Comparison of ENCODE assay signal across 12 mouse cellular contexts in genomic region chr2:181677755-181678098, GRCm38 (mm10). TPM values are rescaled to one million over a fixed set of nuclear protein-coding genes. Genes with fewer than 3 reads are reported as not detected.
A peak's percentile ranks its signal among the peaks of the same experiment; 100 is the strongest.
DNase-seq lines count a peak whose midpoint lies in the region; ATAC-seq and TF ChIP-seq lines count a peak whose summit lies in the region.
"Had no signal": no experiment of that assay in that cellular context is flagged by ENCODE, and none has a peak within 500 bp of the region (broad histone marks: within the 10 kb centered on the region; RNA-seq: fewer than 3 reads in every experiment).

No protein-coding gene starts in this region.

- intact Hi-C loops in left cerebral cortex, postnatal 25 days (cut with DNase I) = loop anchor here (2.0 to 10.0 kb wide), 2 partner anchors 19 to 153 kb away; partner anchors contain the start of gene Dnajc5

- H3K4me1 ChIP-seq in kidney, adult 2 months (ENCODE audit: control insufficient read depth, insufficient read depth, low read length) = 0 out of 2 replicates have a peak, but pooled peaks cover 4% of the 10 kb centered on the region
- H3K4me1 ChIP-seq in lung, embryonic 15.5 days = peaks cover 27% of the 10 kb centered on the region

- no peaks in the 10 kb centered on the region for H3K9me3 ChIP-seq in lung, embryonic 15.5 days
- H3K9me3 ChIP-seq: limb, embryonic 13.5 days; midbrain, embryonic 13.5 days had no signal

- no peak overlapping the region for H3K9ac ChIP-seq in lung, embryonic 15.5 days
- H3K9ac ChIP-seq: limb, embryonic 13.5 days; midbrain, embryonic 13.5 days had no signal

- no peak overlapping the region for H3K4me3 ChIP-seq in kidney, adult 2 months (ENCODE audit: insufficient read depth, low read depth, low read length)
- H3K4me3 ChIP-seq in lung, embryonic 15.5 days = no peak overlapping the region
- H3K4me3 ChIP-seq: limb, embryonic 13.5 days; midbrain, embryonic 13.5 days had no signal

- no peak for TF ChIP-seq CTCF in kidney, adult 2 months (conservative IDR thresholded peaks at IDR 0.05; ENCODE audit: insufficient read depth, insufficient read length, low read depth, low read length)

- ATAC-seq in lung, embryonic 15.5 days (ENCODE audit: borderline replicate concordance, extremely low read depth, low FRiP score, low TSS enrichment) = no peak
- ATAC-seq: midbrain, embryonic 13.5 days had no signal

- TF ChIP-seq POLR2A in kidney, adult 2 months (IDR thresholded peaks at IDR 0.05; ENCODE audit: low read depth, low read length) = no peak

- WGBS in kidney, adult 2 months = 52% methylated on average over 3 of the region's 3 CpGs
- 43% methylated on average over 3 of the region's 3 CpGs for WGBS in lung, embryonic 15.5 days

- H3K4me2 ChIP-seq in lung, embryonic 15.5 days = no peak overlapping the region
- H3K4me2 ChIP-seq: limb, embryonic 13.5 days; midbrain, embryonic 13.5 days had no signal

- H3K36me3 ChIP-seq in kidney, adult 2 months (ENCODE audit: control insufficient read depth, insufficient read depth, low read length) = no peaks in the 10 kb centered on the region
- no peaks in the 10 kb centered on the region for H3K36me3 ChIP-seq in lung, embryonic 15.5 days
- H3K36me3 ChIP-seq: limb, embryonic 13.5 days; midbrain, embryonic 13.5 days had no signal

- peak; percentile 46 for DNase-seq in adrenal gland, adult 8-10 months
- DNase-seq in adrenal gland, adult 18-20 months (ENCODE audit: low spot score in 2 of 2) = no peak
- DNase-seq in kidney, adult 11 months = peak; percentile 64
- DNase-seq in kidney, adult 18-20 months = no peak
- peak; percentile 84 for DNase-seq in kidney, adult 2 months
- no peak for DNase-seq in right cerebral cortex, postnatal 36 days (ENCODE audit: low spot score in 2 of 2)
- DNase-seq in left cerebral cortex, postnatal 25 days (ENCODE audit: low spot score in 2 of 2) = no peak

- H3K27me3 ChIP-seq in kidney, adult 2 months (replicated peaks; ENCODE audit: control insufficient read depth, insufficient read depth, low read length) = no peaks in the 10 kb centered on the region
- peaks cover 8% of the 10 kb centered on the region for H3K27me3 ChIP-seq in lung, embryonic 15.5 days

- peak overlapping the region; percentile 83 for H3K27ac ChIP-seq in kidney, adult 2 months (ENCODE audit: insufficient read depth, low read depth, low read length)
- H3K27ac ChIP-seq in lung, embryonic 15.5 days = peak overlapping the region; percentile 79
- H3K27ac ChIP-seq: limb, embryonic 13.5 days; midbrain, embryonic 13.5 days had no signal

RNA-seq across cellular contexts. Expression of gene Tcea2, which starts 2.4 kb away (rescaled TPM):
- 10 to 100 TPM in 2 of 4 experiments, 1 to 10 TPM in 2; 6.6 to 16.4 (median 11.4) TPM for total RNA-seq in adrenal gland, adult 8-10 months (2022)
- total RNA-seq in adrenal gland, adult 18-20 months (2021) = 1 to 10 TPM; 8.7 to 8.9 TPM
- 19.2 and 19.5 TPM in 2 replicates for polyA plus RNA-seq in kidney, adult 2 months (2012; rRNA removed)
- polyA plus RNA-seq in lung, embryonic 15.5 days (2015; fragmentation: Nextera tagmentation; extraction: Ambion mirVana) = 23.2 and 23.7 TPM in 2 replicates
- 10 to 100 TPM; 61.9 to 63.3 TPM for total RNA-seq in left cerebral cortex, postnatal 25 days (2021)

RNA-seq across cellular contexts. Expression of gene Sox18, which starts 6.3 kb away (rescaled TPM):
- 10 to 100 TPM; 19.1 to 36.7 (median 32.9) TPM for total RNA-seq in adrenal gland, adult 8-10 months (2022)
- 10 to 100 TPM; 25.7 to 41.7 TPM for total RNA-seq in adrenal gland, adult 18-20 months (2021)
- polyA plus RNA-seq in kidney, adult 2 months (2012; rRNA removed) = 53.9 and 59.0 TPM in 2 replicates
- 65.3 and 70.3 TPM in 2 replicates for polyA plus RNA-seq in lung, embryonic 15.5 days (2015; fragmentation: Nextera tagmentation; extraction: Ambion mirVana)
- total RNA-seq in left cerebral cortex, postnatal 25 days (2021) = 10 to 100 TPM; 10.9 to 11.4 TPM

RNA-seq across cellular contexts. Expression of gene Rgs19, which starts 16.1 kb away (rescaled TPM):
- total RNA-seq in adrenal gland, adult 8-10 months (2022) = 10 to 100 TPM; 23.7 to 26.0 (median 25.3) TPM
- 10 to 100 TPM; 18.8 to 22.5 TPM for total RNA-seq in adrenal gland, adult 18-20 months (2021)
- 21.5 and 24.0 TPM in 2 replicates for polyA plus RNA-seq in kidney, adult 2 months (2012; rRNA removed)
- 72.3 and 72.5 TPM in 2 replicates for polyA plus RNA-seq in lung, embryonic 15.5 days (2015; fragmentation: Nextera tagmentation; extraction: Ambion mirVana)
- 10 to 100 TPM; 30.2 to 35.3 TPM for total RNA-seq in left cerebral cortex, postnatal 25 days (2021)

RNA-seq across cellular contexts. Expression of gene Lkaaear1, which starts 20.5 kb away (rescaled TPM):
- not detected for total RNA-seq in adrenal gland, adult 8-10 months (2022)
- not detected for total RNA-seq in adrenal gland, adult 18-20 months (2021)
- not detected in 2 replicates for polyA plus RNA-seq in kidney, adult 2 months (2012; rRNA removed)
- not detected in 2 replicates for polyA plus RNA-seq in lung, embryonic 15.5 days (2015; fragmentation: Nextera tagmentation; extraction: Ambion mirVana)
- total RNA-seq in left cerebral cortex, postnatal 25 days (2021) = not detected
- polyA plus RNA-seq: embryonic facial prominence, embryonic 11.5 days; frontal cortex, adult 2 months; limb, embryonic 13.5 days; midbrain, embryonic 13.5 days had no signal

RNA-seq across cellular contexts. Expression of gene Gm29797, which starts 20.9 kb away (rescaled TPM):
- total RNA-seq in adrenal gland, adult 8-10 months (2022) = under 1 TPM in 1 of 4 experiments, not detected in 3; 0.38 TPM
- under 1 TPM in 1 of 2 experiments, not detected in 1; 0.42 TPM for total RNA-seq in adrenal gland, adult 18-20 months (2021)
- 0.11 TPM in 1 of 2 replicates, not detected in the other for polyA plus RNA-seq in kidney, adult 2 months (2012; rRNA removed)
- not detected in 2 replicates for polyA plus RNA-seq in lung, embryonic 15.5 days (2015; fragmentation: Nextera tagmentation; extraction: Ambion mirVana)
- total RNA-seq in left cerebral cortex, postnatal 25 days (2021) = not detected
- polyA plus RNA-seq: frontal cortex, adult 2 months; midbrain, embryonic 13.5 days had no signal

Comparison
In these comparisons a context has a peak if more than half of its experiments do, and no peak if none do; other contexts are left out.
1. DNase-seq: peak in adrenal gland, adult 8-10 months (single experiment), kidney, adult 11 months (single experiment) and kidney, adult 2 months (single experiment); none in adrenal gland, adult 18-20 months (0 of 2), kidney, adult 18-20 months (single experiment), right cerebral cortex, postnatal 36 days (0 of 2) and left cerebral cortex, postnatal 25 days (0 of 2).